Mouse (Mus musculus) ES-Bruce4 (cell line): ENCODE results near the gene Shroom3. TPM values are rescaled to one million over a fixed set of nuclear protein-coding genes. Genes with fewer than 3 reads are reported as not detected.

ENCODE experiments used
- H3K27ac ChIP-seq: 2 replicates; pipeline ENCODE4 v1.5.1; 2012; ENCODE audit warnings: low read length, inconsistent platforms; ENCODE audit not compliant: insufficient read depth
- H3K27me3 ChIP-seq: 2 replicates; pipeline ENCODE4 v1.6.1; 2012; ENCODE audit warnings: mild to moderate bottlenecking, low read length, inconsistent platforms; ENCODE audit not compliant: control insufficient read depth, poor library complexity, insufficient read depth, severe bottlenecking
- H3K36me3 ChIP-seq: 2 replicates; pipeline ENCODE4 v1.6.1; 2012; ENCODE audit warnings: inconsistent platforms, mild to moderate bottlenecking, low read length, moderate library complexity; ENCODE audit not compliant: control insufficient read depth, poor library complexity, insufficient read depth, severe bottlenecking
- H3K4me1 ChIP-seq: one replicate; pipeline ENCODE4 v1.8.1; 2011; ENCODE audit warnings: low read length; ENCODE audit not compliant: control insufficient read depth, insufficient read depth
- H3K4me3 ChIP-seq: 2 replicates; pipeline ENCODE4 v1.5.1; 2011; ENCODE audit warnings: low read depth, mild to moderate bottlenecking, low read length
- H3K9ac ChIP-seq: 2 replicates; pipeline ENCODE4 v1.6.1; 2012; ENCODE audit warnings: low read depth, mild to moderate bottlenecking, inconsistent platforms; ENCODE audit not compliant: poor library complexity, severe bottlenecking
- H3K9me3 ChIP-seq: replicated peaks from 2 replicates; pipeline ENCODE4 v1.6.1; 2012; ENCODE audit warnings: mild to moderate bottlenecking, low read length, inconsistent platforms; ENCODE audit not compliant: control insufficient read depth, poor library complexity, insufficient read depth, severe bottlenecking
- CTCF ChIP-seq: IDR thresholded peaks from one replicate; pipeline ENCODE4 v1.8.1; 2011; ENCODE audit warnings: low read depth, low read length
- EP300 ChIP-seq: IDR thresholded peaks from 2 replicates; pipeline ENCODE4 v1.6.1; 2011; ENCODE audit warnings: low read depth, low read length; ENCODE audit not compliant: insufficient read depth
- POLR2A ChIP-seq: IDR thresholded peaks from one replicate; pipeline ENCODE4 v1.8.1; 2011; ENCODE audit warnings: low read length; ENCODE audit not compliant: insufficient read depth
- polyA plus RNA-seq: library from polyadenylated mRNA; stranded (reverse); fragments of >200 nt; gene quantifications from 2 replicates; pipeline ENCODE4 v1.2.4, GENCODE M21; 2011; ENCODE audit warnings: low read depth; ENCODE audit not compliant: missing spikeins, insufficient read depth, insufficient read length

Shroom3 gene
- polyA plus RNA-seq, 1 experiment = 49.1 TPM

DNA sequence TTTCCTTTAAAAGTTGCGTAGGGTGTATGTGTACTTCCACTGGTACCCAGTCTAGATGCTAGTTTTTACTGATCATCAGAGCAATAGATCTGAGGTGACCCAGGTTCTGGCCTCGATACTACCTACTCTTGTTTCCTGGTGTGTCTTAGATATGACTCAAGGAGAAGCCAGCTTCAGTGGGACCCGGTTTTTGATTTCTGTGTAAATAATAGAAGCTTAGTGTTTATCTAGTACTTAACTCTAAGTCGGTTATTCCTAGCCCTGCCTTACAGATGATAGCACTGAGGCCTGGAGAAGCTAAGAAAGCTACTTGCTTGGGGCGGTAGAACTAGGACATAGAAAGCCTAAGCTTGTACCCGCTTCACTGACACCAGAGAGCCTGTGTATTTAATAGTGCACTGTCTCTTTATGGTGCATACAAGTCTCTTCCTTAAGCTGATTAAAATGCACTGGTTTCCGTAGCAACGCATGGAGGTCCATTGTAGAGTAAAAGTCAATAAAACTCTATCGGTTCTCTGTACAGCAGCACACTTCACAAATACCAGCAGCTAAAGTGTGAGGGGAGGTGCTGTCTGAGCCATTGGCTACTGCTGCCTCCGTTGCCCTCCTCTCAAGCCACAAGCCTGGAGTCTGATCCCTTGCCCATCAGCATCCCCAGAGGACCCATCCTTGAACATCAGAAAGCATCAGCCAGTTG, 178.3 kb downstream of the Shroom3 start:
- Histone ChIP-seq H3K9ac (no peak overlapping the region), H3K4me1 (no peaks in the 10 kb centered on the region), H3K4me3 (no peak overlapping the region), H3K36me3 (no peaks in the 10 kb centered on the region), H3K27ac (no peak overlapping the region), H3K9me3 (no peaks in the 10 kb centered on the region), H3K27me3 (no peaks in the 10 kb centered on the region)
- no peak for TF ChIP-seq POLR2A
- TF ChIP-seq EP300 = no peak
- no peak for TF ChIP-seq CTCF

GRCm38 (mm10) chr5:92865090-92865489, 181.9 kb downstream of the Shroom3 start:
- Histone ChIP-seq H3K27me3 (no peaks in the 10 kb centered on the region), H3K4me1 (no peaks in the 10 kb centered on the region), H3K27ac (no peak overlapping the region), H3K4me3 (no peak overlapping the region), H3K9ac (no peak overlapping the region), H3K9me3 (no peaks in the 10 kb centered on the region), H3K36me3 (no peaks in the 10 kb centered on the region)
- TF ChIP-seq CTCF = no peak
- no peak for TF ChIP-seq EP300
- no peak for TF ChIP-seq POLR2A

- TF ChIP-seq CTCF = no peak
- TF ChIP-seq POLR2A = no peak
- no peak for TF ChIP-seq EP300
- Histone ChIP-seq H3K4me3 (no peak overlapping the region), H3K4me1 (no peaks in the 10 kb centered on the region), H3K27ac (no peak overlapping the region), H3K27me3 (no peaks in the 10 kb centered on the region), H3K36me3 (no peaks in the 10 kb centered on the region), H3K9ac (no peak overlapping the region), H3K9me3 (no peaks in the 10 kb centered on the region)
Observed at GRCm38 (mm10) chr5:92866546-92866945, 183.3 kb downstream of the Shroom3 start.

DNA sequence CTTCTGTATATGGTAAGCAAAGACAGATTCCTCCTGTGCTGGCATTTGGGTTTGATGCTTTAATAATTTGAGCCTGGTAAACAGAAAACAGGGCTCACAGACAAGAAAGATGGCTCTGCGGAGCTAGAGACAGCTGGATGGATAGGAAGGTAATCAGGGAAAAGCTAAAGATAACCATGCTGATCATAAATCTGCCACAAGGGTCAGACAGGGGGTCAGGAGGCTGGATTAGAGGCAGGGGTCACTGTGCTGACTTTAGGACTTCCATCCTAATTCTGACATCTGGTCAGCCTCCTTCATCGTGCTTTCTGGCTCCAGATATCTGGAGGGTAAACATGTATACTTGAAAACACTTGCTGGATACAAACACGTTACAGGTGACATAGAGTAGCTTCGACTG, 184.0 kb downstream of the Shroom3 start:
- Histone ChIP-seq H3K27me3 (no peaks in the 10 kb centered on the region), H3K9me3 (no peaks in the 10 kb centered on the region), H3K4me1 (no peaks in the 10 kb centered on the region), H3K27ac (no peak overlapping the region), H3K9ac (no peak overlapping the region), H3K4me3 (no peak overlapping the region), H3K36me3 (no peaks in the 10 kb centered on the region)
- no peak for TF ChIP-seq POLR2A
- TF ChIP-seq EP300 = no peak
- TF ChIP-seq CTCF = no peak

DNA sequence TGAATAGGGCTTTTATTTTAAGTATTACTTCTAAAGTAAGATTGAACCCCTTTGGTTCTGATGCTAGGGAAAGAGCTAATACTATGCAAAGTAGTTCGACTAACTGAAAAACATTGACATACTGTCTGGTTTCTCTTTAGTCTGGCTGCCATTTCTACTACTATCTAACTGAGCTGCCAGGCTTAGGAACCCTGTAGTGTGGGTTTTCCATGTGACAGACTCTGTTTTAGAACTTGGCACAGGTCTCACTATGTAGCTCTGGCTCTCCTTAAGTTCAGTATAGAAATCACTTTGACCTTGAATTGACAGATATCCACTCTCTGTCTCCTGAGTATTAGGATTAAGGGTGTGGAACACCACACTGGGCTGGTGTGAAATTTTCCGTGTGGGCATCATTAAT, 185.0 kb downstream of the Shroom3 start:
- Histone ChIP-seq H3K4me1 (no peaks in the 10 kb centered on the region), H3K4me3 (no peak overlapping the region), H3K9ac (no peak overlapping the region), H3K36me3 (no peaks in the 10 kb centered on the region), H3K27ac (no peak overlapping the region), H3K9me3 (no peaks in the 10 kb centered on the region), H3K27me3 (no peaks in the 10 kb centered on the region)
- TF ChIP-seq EP300 = no peak
- TF ChIP-seq CTCF = no peak
- no peak for TF ChIP-seq POLR2A

- no peak for TF ChIP-seq CTCF
- no peak for TF ChIP-seq EP300
- no peak for TF ChIP-seq POLR2A
- H3K9me3 ChIP-seq = no peaks in the 10 kb centered on the region
Observed at GRCm38 (mm10) chr5:92871048-92871447, 187.8 kb downstream of the Shroom3 start.

More at GRCm38 (mm10) chr5:92871048-92871447, 187.8 kb downstream of the Shroom3 start:
- H3K4me3 ChIP-seq = no peak overlapping the region
- H3K4me1 ChIP-seq = no peaks in the 10 kb centered on the region
- no peaks in the 10 kb centered on the region for H3K36me3 ChIP-seq
- H3K27me3 ChIP-seq = no peaks in the 10 kb centered on the region
- no peak overlapping the region for H3K9ac ChIP-seq
- no peak overlapping the region for H3K27ac ChIP-seq
